In genomic region chr7:28921722-28922465, GRCm38 (mm10) we compare ENCODE assay signal across 11 mouse cellular contexts. TPM values are rescaled to one million over a fixed set of nuclear protein-coding genes. Genes with fewer than 3 reads are reported as not detected.
DNase-seq lines count a peak whose midpoint lies in the region; TF ChIP-seq lines count a peak whose summit lies in the region.
"Had no signal": no experiment of that assay in that cellular context is flagged by ENCODE, and none has a peak within 500 bp of the region (broad histone marks: within the 10 kb centered on the region; RNA-seq: fewer than 3 reads in every experiment).

No protein-coding gene starts in this region.

- H3K9ac ChIP-seq in heart, adult 2 months (ENCODE audit: low read depth, low read length), result no peak overlapping the region
- H3K9ac ChIP-seq: forebrain, embryonic 15.5 days had no signal

- peak overlapping the region; percentile 87 for H3K27ac ChIP-seq in heart, adult 2 months
- peak overlapping the region; percentile 82 for H3K27ac ChIP-seq in left cerebral cortex, adult 2 months
- peak overlapping the region; percentile 96 for H3K27ac ChIP-seq in brown adipose tissue, adult 24 weeks (replicated peaks; ENCODE audit: low read depth, low read length)
- H3K27ac ChIP-seq: forebrain, embryonic 15.5 days; midbrain, embryonic 12.5 days had no signal

- 44% methylated on average over 8 of the region's 8 CpGs for WGBS in heart, adult 2 months

- H3K27me3 ChIP-seq in heart, adult 2 months (ENCODE audit: control insufficient read depth, insufficient read depth, low read length), result no peaks in the 10 kb centered on the region
- no peaks in the 10 kb centered on the region for H3K27me3 ChIP-seq in myocyte (ENCODE audit: control insufficient read depth, insufficient read depth, insufficient read length)
- H3K27me3 ChIP-seq: forebrain, embryonic 15.5 days; midbrain, embryonic 12.5 days had no signal

- peaks cover 48% of the 10 kb centered on the region for H3K36me3 ChIP-seq in heart, adult 2 months (ENCODE audit: control insufficient read depth, insufficient read depth, low read length)
- H3K36me3 ChIP-seq in myocyte (ENCODE audit: control insufficient read depth, insufficient read depth), result peaks cover 13% of the 10 kb centered on the region

- no peak overlapping the region for H3ac ChIP-seq in myocyte (ENCODE audit: control insufficient read depth, insufficient read length)

- H3K4me1 ChIP-seq in heart, adult 2 months (ENCODE audit: control insufficient read depth, insufficient read depth, low read length), result peaks cover 76% of the 10 kb centered on the region
- H3K4me1 ChIP-seq in brown adipose tissue, adult 24 weeks (ENCODE audit: control insufficient read depth, insufficient read depth, insufficient read length, low read length), result peaks cover 89% of the 10 kb centered on the region

- no peak for DNase-seq in heart, adult 2 months
- DNase-seq in heart, postnatal 10 days, result no peak
- no peak for DNase-seq in left cerebral cortex, adult 2 months (ENCODE audit: extremely low spot score in 1 of 2, low spot score in 2 of 2)
- no peak for DNase-seq in left cerebral cortex, postnatal 36 days (ENCODE audit: low spot score in 2 of 2)
- DNase-seq in urinary bladder, postnatal 36 days (ENCODE audit: low spot score in 2 of 2), result no peak
- DNase-seq in natural killer cell, adult 2 months (ENCODE audit: low spot score in 2 of 2), result no peak

- TF ChIP-seq EP300 in heart, adult 2 months (IDR thresholded peaks at IDR 0.05; ENCODE audit: insufficient read depth, low read depth, low read length), result no peak

- TF ChIP-seq CTCF in heart, adult 2 months (IDR thresholded peaks at IDR 0.05), result no peak
- TF ChIP-seq CTCF in left cerebral cortex, adult 2 months (IDR thresholded peaks at IDR 0.05), result no peak

- intact Hi-C loops in heart, adult 2 months (cut with DNase I), result no loop called here
- intact Hi-C loops in heart, postnatal 10 days (cut with DNase I), result loop anchor here (5.0 kb wide), 1 partner anchor 115 kb away; no protein-coding TSS in a partner anchor
- intact Hi-C loops in left cerebral cortex, adult 2 months (cut with DNase I), result loop anchor here (1.0 to 2.0 kb wide), 3 partner anchors 19 to 39 kb away; no protein-coding TSS in a partner anchor
- intact Hi-C loops in left cerebral cortex, postnatal 36 days (cut with DNase I), result loop anchor here (2.0 kb wide), 2 partner anchors 19 to 39 kb away; no protein-coding TSS in a partner anchor

- peaks cover 1% of the 10 kb centered on the region for H3K79me2 ChIP-seq in heart, adult 2 months (replicated peaks; ENCODE audit: control insufficient read depth, insufficient read depth, low read length)
- H3K79me2 ChIP-seq in myocyte (ENCODE audit: control insufficient read depth, insufficient read depth), result peaks cover 76% of the 10 kb centered on the region

- TF ChIP-seq POLR2A in heart, adult 2 months (IDR thresholded peaks at IDR 0.05; ENCODE audit: insufficient read depth, low read depth, low read length), result no peak
- TF ChIP-seq POLR2A in myocyte (IDR thresholded peaks at IDR 0.05; ENCODE audit: insufficient read length, low read depth), result peak; percentile 29

- H3K4me3 ChIP-seq in heart, adult 2 months, result no peak overlapping the region
- H3K4me3 ChIP-seq in left cerebral cortex, adult 2 months, result no peak overlapping the region
- no peak overlapping the region for H3K4me3 ChIP-seq in brown adipose tissue, adult 24 weeks (ENCODE audit: insufficient read depth, low read depth, low read length)
- no peak overlapping the region for H3K4me3 ChIP-seq in myocyte
- H3K4me3 ChIP-seq: forebrain, embryonic 15.5 days; midbrain, embryonic 12.5 days had no signal

- no peak overlapping the region for H3K4me2 ChIP-seq in myocyte (ENCODE audit: low read depth)
- H3K4me2 ChIP-seq: forebrain, embryonic 15.5 days; midbrain, embryonic 12.5 days had no signal

TF ChIP-seq in myocyte, 11 proteins besides CTCF, POLR2A, EP300 and RAD21:
- no peak for TF ChIP-seq REST (IDR thresholded peaks at IDR 0.05; ENCODE audit: insufficient read depth, insufficient read length)
- peak; percentile 30 for TF ChIP-seq POLR2AphosphoS2 (IDR thresholded peaks at IDR 0.05; ENCODE audit: insufficient read length, low read depth)
- TF ChIP-seq MYOG (IDR thresholded peaks at IDR 0.05; ENCODE audit: control insufficient read depth in 1 of 3, insufficient read depth in 1 of 3, insufficient read length in 2 of 3, low read depth in 2 of 3), result peak in 1 of 3 experiments; percentile 9

RNA-seq across cellular contexts. Expression of gene Actn4, which starts 40.2 kb away (rescaled TPM):
- total RNA-seq in heart, adult 2 months (2021), result 10 to 100 TPM; 66.1 to 85.7 TPM
- 123 and 132 TPM in 2 replicates for polyA plus RNA-seq in heart, adult 2 months (2012; rRNA removed)
- total RNA-seq in heart, postnatal 10 days (2021), result 100 to 1,000 TPM; 173 to 174 TPM
- 100 to 1,000 TPM; 196 to 199 TPM for total RNA-seq in left cerebral cortex, adult 2 months (2021)
- 100 to 1,000 TPM; 180 to 203 TPM for total RNA-seq in left cerebral cortex, postnatal 36 days (2021)
- 122 and 135 TPM in 2 replicates for polyA plus RNA-seq in brown adipose tissue, adult 24 weeks (2012; ENCODE audit: insufficient read depth, insufficient read length, missing spikeins)
- 270 TPM for polyA plus RNA-seq in myocyte (2012; fragmentation: generic; extraction: Trizol)

RNA-seq across cellular contexts. Expression of gene Capn12, which starts 40.7 kb away (rescaled TPM):
- under 1 TPM; 0.23 to 0.39 TPM for total RNA-seq in heart, adult 2 months (2021)
- 0.49 and 0.61 TPM in 2 replicates for polyA plus RNA-seq in heart, adult 2 months (2012; rRNA removed)
- under 1 TPM; 0.26 to 0.47 TPM for total RNA-seq in heart, postnatal 10 days (2021)
- 1 to 10 TPM; 1.5 to 2.0 TPM for total RNA-seq in left cerebral cortex, adult 2 months (2021)
- total RNA-seq in left cerebral cortex, postnatal 36 days (2021), result 1 to 10 TPM in 1 of 2 experiments, under 1 TPM in 1; 0.72 to 1.4 TPM
- polyA plus RNA-seq in brown adipose tissue, adult 24 weeks (2012; ENCODE audit: insufficient read depth, insufficient read length, missing spikeins), result 0.63 and 0.71 TPM in 2 replicates
- 0.24 TPM for polyA plus RNA-seq in myocyte (2012; fragmentation: generic; extraction: Trizol)

RNA-seq across cellular contexts. Expression of gene Lgals7, which starts 58.2 kb away (rescaled TPM):
- total RNA-seq in heart, adult 2 months (2021), result under 1 TPM in 1 of 2 experiments, not detected in 1; 0.61 TPM
- polyA plus RNA-seq in heart, adult 2 months (2012; rRNA removed), result 1.6 and 4.0 TPM in 2 replicates
- 1 to 10 TPM; 2.2 to 2.8 TPM for total RNA-seq in heart, postnatal 10 days (2021)
- under 1 TPM in 1 of 2 experiments, not detected in 1; 0.49 TPM for total RNA-seq in left cerebral cortex, adult 2 months (2021)
- total RNA-seq in left cerebral cortex, postnatal 36 days (2021), result not detected
- 2.3 TPM in 1 of 2 replicates, not detected in the other for polyA plus RNA-seq in brown adipose tissue, adult 24 weeks (2012; ENCODE audit: insufficient read depth, insufficient read length, missing spikeins)
- 0.50 TPM for polyA plus RNA-seq in myocyte (2012; fragmentation: generic; extraction: Trizol)
- total RNA-seq: layer of hippocampus, postnatal 25 days had no signal

RNA-seq across cellular contexts. Expression of gene Eif3k, which starts 59.8 kb away (rescaled TPM):
- 100 to 1,000 TPM; 156 to 177 TPM for total RNA-seq in heart, adult 2 months (2021)
- 221 and 283 TPM in 2 replicates for polyA plus RNA-seq in heart, adult 2 months (2012; rRNA removed)
- 100 to 1,000 TPM; 185 to 188 TPM for total RNA-seq in heart, postnatal 10 days (2021)
- 100 to 1,000 TPM; 179 to 192 TPM for total RNA-seq in left cerebral cortex, adult 2 months (2021)
- 100 to 1,000 TPM; 169 to 194 TPM for total RNA-seq in left cerebral cortex, postnatal 36 days (2021)
- 165 and 216 TPM in 2 replicates for polyA plus RNA-seq in brown adipose tissue, adult 24 weeks (2012; ENCODE audit: insufficient read depth, insufficient read length, missing spikeins)
- polyA plus RNA-seq in myocyte (2012; fragmentation: generic; extraction: Trizol), result 335 TPM

RNA-seq across cellular contexts. Expression of gene Map4k1, which starts 60.0 kb away (rescaled TPM):
- 1 to 10 TPM in 1 of 2 experiments, under 1 TPM in 1; 0.91 to 1.1 TPM for total RNA-seq in heart, adult 2 months (2021)
- polyA plus RNA-seq in heart, adult 2 months (2012; rRNA removed), result 2.7 and 3.4 TPM in 2 replicates
- 1 to 10 TPM; 2.0 to 2.2 TPM for total RNA-seq in heart, postnatal 10 days (2021)
- 1 to 10 TPM; 1.8 to 2.3 TPM for total RNA-seq in left cerebral cortex, adult 2 months (2021)
- 1 to 10 TPM; 1.6 to 1.9 TPM for total RNA-seq in left cerebral cortex, postnatal 36 days (2021)
- polyA plus RNA-seq in brown adipose tissue, adult 24 weeks (2012; ENCODE audit: insufficient read depth, insufficient read length, missing spikeins), result 0.63 and 1.4 TPM in 2 replicates
- polyA plus RNA-seq in myocyte (2012; fragmentation: generic; extraction: Trizol), result 0.18 TPM
